Mouse (Mus musculus) G1E (cell line): ENCODE data around the gene Atp5mpl. TPM values are rescaled to one million over a fixed set of nuclear protein-coding genes. Genes with fewer than 3 reads are reported as not detected.

Experiments used
- ATAC-seq: 2 replicates; pipeline ENCODE4 v1.8.0; 2016; ENCODE audit warnings: mild to moderate bottlenecking; ENCODE audit not compliant: insufficient number of reproducible peaks, poor library complexity, low FRiP score, severe bottlenecking; ENCODE audit errors: extremely low read depth
- DNase-seq: peaks from one replicate; pipeline ENCODE4 v3.0.0; 2012; ENCODE audit warnings: low spot score
- H3K27me3 ChIP-seq: 2 replicates; pipeline ENCODE4 v1.6.1; 2012; ENCODE audit warnings: mild to moderate bottlenecking, low read length, inconsistent platforms; ENCODE audit not compliant: insufficient read depth
- H3K36me3 ChIP-seq: replicated peaks from 2 replicates; pipeline ENCODE3; 2012; ENCODE audit warnings: mild to moderate bottlenecking, inconsistent platforms
- H3K4me1 ChIP-seq: 2 replicates; pipeline ENCODE4 v1.6.1; 2012; ENCODE audit warnings: low read depth, low read length, inconsistent platforms, mixed read lengths; ENCODE audit not compliant: insufficient read depth
- H3K4me3 ChIP-seq: 2 replicates; pipeline ENCODE4 v1.5.1; 2012; ENCODE audit warnings: low read depth, mild to moderate bottlenecking, inconsistent platforms, low read length, moderate library complexity, mixed read lengths
- H3K9me3 ChIP-seq: replicated peaks from 2 replicates; pipeline ENCODE4 v1.6.1; 2012; ENCODE audit warnings: inconsistent platforms
- CTCF ChIP-seq: IDR thresholded peaks from 2 replicates; pipeline ENCODE4 v1.5.1; 2012; ENCODE audit warnings: low read depth, low read length, inconsistent platforms, mixed read lengths
- GATA1 ChIP-seq: IDR thresholded peaks from 2 replicates; pipeline ENCODE4 v1.6.1; 2012; ENCODE audit warnings: borderline replicate concordance, low read length, inconsistent platforms, mixed read lengths
- GATA2 ChIP-seq: IDR thresholded peaks from 2 replicates; pipeline ENCODE4 v1.6.1; 2012; ENCODE audit warnings: low read depth, low read length, inconsistent platforms, borderline replicate concordance
- POLR2AphosphoS5 ChIP-seq: IDR thresholded peaks from 2 replicates; pipeline ENCODE4 v1.6.1; 2012; ENCODE audit warnings: low read depth, low read length, inconsistent platforms; ENCODE audit not compliant: insufficient replicate concordance
- TAL1 ChIP-seq: conservative IDR thresholded peaks from 2 replicates; pipeline ENCODE4 v1.6.1; 2012; ENCODE audit warnings: low read depth, low read length, inconsistent platforms, mixed read lengths
- polyA plus RNA-seq: library from polyadenylated mRNA; stranded (reverse); fragments of >175 nt; gene quantifications from 2 replicates; pipeline ENCODE4 v1.2.3, GENCODE M21; 2012
- total RNA-seq, 2 experiments: library from RNA; stranded (forward) in 1 of 2; stranded (reverse) in 1 of 2; fragments of 200-1000 nt in 1 of 2; fragments of >200 nt in 1 of 2; fragmentation: Nextera tagmentation in 1 of 2; gene quantifications; 2 replicates each; pipeline ENCODE4 v1.2.3; 2014 to 2017

Atp5mpl gene
- total and polyA plus RNA-seq, 3 experiments, result 17.7 to 1,593 (median 56.4) TPM

DNA sequence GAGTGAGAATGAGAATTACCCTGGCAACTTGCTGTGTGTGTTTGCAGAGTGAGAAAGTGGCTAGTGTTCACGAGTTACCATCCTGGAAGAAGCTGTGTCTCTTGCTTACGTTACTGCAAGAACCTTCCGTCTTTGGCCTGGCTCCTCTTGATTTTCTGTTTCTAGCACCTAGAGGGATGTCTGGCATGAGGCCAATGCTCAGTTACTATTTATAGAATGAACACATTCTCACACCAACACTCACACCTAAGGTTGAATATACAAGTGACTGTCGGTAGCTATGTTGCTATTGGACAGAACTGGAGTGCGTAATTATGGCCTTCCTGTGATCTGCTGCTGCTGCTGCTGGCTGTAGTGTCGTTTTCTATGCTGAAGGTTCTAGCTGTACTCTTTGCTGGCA, 10.4 kb upstream of the Atp5mpl start:
- peaks cover 9% of the 10 kb centered on the region for H3K4me1 ChIP-seq
- no peak for TF ChIP-seq CTCF
- TF ChIP-seq GATA2, result no peak
- TF ChIP-seq POLR2AphosphoS5, result no peak
- TF ChIP-seq TAL1, result no peak
- TF ChIP-seq GATA1, result no peak
- peaks cover 3% of the 10 kb centered on the region; the same call in 1 of the 2 replicates for H3K9me3 ChIP-seq
- no peaks in the 10 kb centered on the region for H3K36me3 ChIP-seq
- H3K27me3 ChIP-seq, result peaks cover 62% of the 10 kb centered on the region
- no peak for DNase-seq
- no peak for ATAC-seq
- no peak overlapping the region for H3K4me3 ChIP-seq

DNA sequence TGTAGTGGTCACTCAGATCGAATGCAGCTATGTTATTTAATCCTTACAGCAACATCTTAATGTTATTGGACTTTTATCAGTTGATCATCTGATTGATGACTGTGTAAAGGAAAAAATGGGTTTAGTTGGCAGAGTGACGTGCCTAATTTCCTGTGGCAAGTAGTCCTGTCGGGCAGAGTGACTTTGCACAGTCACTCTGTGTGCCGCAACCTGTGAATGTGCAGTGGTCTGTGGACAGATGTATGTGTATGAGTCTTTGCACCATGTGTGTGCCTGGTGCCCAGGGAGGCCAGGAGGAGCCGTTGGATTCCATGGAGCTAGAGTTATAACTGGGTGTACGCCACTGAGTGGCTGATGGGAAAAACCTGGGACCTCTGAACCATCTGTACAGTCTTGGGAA, 7.8 kb upstream of the Atp5mpl start:
- no peak for DNase-seq
- peaks cover 4% of the 10 kb centered on the region; the same call in 1 of the 2 replicates for H3K9me3 ChIP-seq
- no peak overlapping the region for H3K4me3 ChIP-seq
- H3K36me3 ChIP-seq, result no peaks in the 10 kb centered on the region
- peaks cover 66% of the 10 kb centered on the region for H3K27me3 ChIP-seq
- H3K4me1 ChIP-seq, result peaks cover 6% of the 10 kb centered on the region
- ATAC-seq, result no peak
- TF ChIP-seq POLR2AphosphoS5, result no peak
- TF ChIP-seq GATA2, result no peak
- no peak for TF ChIP-seq TAL1
- no peak for TF ChIP-seq CTCF
- no peak for TF ChIP-seq GATA1

DNA sequence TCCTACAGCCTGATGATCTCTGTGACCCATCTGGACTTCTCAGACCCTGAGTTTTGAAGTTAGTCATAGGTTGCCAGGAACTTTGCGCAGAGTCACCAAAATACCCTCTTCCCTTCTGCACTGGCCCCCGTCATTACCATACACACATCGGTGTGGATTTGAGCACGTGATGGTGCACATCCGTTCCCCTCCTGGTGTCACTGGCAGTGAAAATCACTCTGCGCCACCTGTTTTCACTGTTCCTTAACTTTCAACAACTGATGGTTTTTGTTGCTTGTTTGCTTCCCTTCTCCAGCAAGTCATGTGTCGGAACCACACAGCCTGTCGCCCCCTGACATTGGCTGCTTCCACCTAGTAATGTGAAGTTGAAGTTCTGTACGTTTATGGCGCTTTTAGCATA, 5.7 kb upstream of the Atp5mpl start:
- no peak overlapping the region for H3K4me3 ChIP-seq
- DNase-seq (no peak), ATAC-seq (no peak)
- peaks cover 52% of the 10 kb centered on the region for H3K27me3 ChIP-seq
- peaks cover 7% of the 10 kb centered on the region; the same call in 1 of the 2 replicates for H3K9me3 ChIP-seq
- peaks cover 12% of the 10 kb centered on the region for H3K4me1 ChIP-seq
- no peaks in the 10 kb centered on the region for H3K36me3 ChIP-seq
- TF ChIP-seq POLR2AphosphoS5 (no peak), GATA2 (no peak), GATA1 (no peak), CTCF (no peak), TAL1 (no peak)

DNA sequence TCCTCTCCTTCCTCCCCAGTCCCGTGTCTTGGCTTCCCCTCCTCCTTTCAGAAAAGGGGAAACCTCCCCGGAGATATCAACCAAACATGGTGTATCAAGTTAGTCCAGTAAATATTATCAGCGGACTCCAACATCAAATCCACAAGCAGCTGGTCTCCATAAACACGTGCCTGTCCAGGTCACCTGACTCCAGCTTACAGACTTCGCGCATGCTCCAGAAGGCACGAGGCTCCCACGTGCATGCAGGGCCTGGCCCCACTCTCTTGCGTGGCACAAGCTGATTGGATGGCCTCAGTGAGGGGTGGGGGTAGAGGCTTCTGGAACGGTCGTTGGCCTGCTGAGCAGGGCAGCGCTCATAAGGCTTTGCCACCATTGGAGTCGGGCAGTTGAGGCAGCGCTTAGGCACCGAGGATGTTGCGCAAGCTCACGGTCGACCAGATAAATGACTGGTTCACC, 4.5 kb upstream of the Atp5mpl start, which contains the start of gene Tdrd9:
Gene Tdrd9, plus strand, starts transcription at position 329 of the 456 bp plus-strand sequence.
- Histone ChIP-seq H3K4me1 (peaks cover 19% of the 10 kb centered on the region), H3K4me3 (no peak within 1 kb of the TSS), H3K36me3 (no peaks in the 10 kb centered on the region), H3K9me3 (peaks cover 7% of the 10 kb centered on the region; the same call in 1 of the 2 replicates), H3K27me3 (peaks cover 41% of the 10 kb centered on the region)
- no peak for DNase-seq
- no peak for TF ChIP-seq GATA1
- TF ChIP-seq TAL1, result no peak
- no peak for TF ChIP-seq POLR2AphosphoS5
- TF ChIP-seq CTCF, result no peak
- no peak for ATAC-seq

DNA sequence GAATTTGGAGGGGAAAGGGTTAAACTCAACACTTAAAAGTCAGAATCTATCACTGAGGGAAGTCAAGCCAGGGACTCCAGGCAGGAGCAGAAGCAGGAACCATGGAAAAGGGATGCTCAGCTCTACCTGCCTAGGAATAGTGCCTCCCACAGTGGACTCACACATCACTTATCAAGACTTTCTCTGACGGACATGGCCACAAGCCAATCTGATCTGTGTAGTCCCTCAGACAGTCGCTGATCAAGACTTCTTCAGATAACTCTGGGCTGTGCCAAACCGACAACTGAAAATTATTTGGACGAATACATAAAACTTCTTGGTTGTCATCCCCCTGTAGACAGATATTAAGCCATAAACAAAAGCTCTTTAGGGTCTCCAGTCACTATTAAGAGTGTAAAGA, 3.3 kb upstream of the Atp5mpl start:
- Histone ChIP-seq H3K4me1 (peaks cover 31% of the 10 kb centered on the region), H3K9me3 (peaks cover 7% of the 10 kb centered on the region; the same call in 1 of the 2 replicates), H3K4me3 (no peak overlapping the region), H3K27me3 (peaks cover 31% of the 10 kb centered on the region), H3K36me3 (peaks cover 6% of the 10 kb centered on the region)
- DNase-seq, result no peak
- no peak for TF ChIP-seq POLR2AphosphoS5
- TF ChIP-seq CTCF, result no peak
- no peak for TF ChIP-seq TAL1
- TF ChIP-seq GATA2, result no peak
- TF ChIP-seq GATA1, result no peak
- ATAC-seq, result no peak

DNA sequence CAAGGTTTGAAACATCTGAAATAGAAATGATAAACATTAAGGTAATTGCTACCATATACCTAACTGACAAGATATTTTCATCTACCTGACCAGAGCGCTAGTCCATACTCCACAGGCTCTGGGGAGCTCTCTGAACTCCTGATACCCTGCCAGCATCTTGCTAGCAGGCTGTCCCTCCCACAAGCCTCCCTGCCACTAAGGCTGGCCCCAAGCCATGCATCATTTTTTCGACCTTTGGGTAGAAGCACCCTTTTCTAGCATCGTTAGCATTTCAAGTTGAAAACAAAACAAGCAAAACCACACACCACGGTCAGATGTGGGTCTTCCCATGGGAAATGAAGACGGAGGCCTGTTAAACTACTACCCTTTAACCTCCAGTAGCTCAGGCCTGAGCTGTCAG, 3.4 kb downstream of the Atp5mpl start:
- no peak for ATAC-seq
- Histone ChIP-seq H3K27me3 (no peaks in the 10 kb centered on the region), H3K36me3 (peaks cover 72% of the 10 kb centered on the region), H3K9me3 (0 out of 2 replicates have a peak, but pooled peaks cover 4% of the 10 kb centered on the region), H3K4me1 (peaks cover 41% of the 10 kb centered on the region), H3K4me3 (no peak overlapping the region)
- TF ChIP-seq TAL1 (no peak), CTCF (no peak), POLR2AphosphoS5 (no peak), GATA1 (no peak), GATA2 (no peak)
- no peak for DNase-seq
